Comparison of ENCODE assay signal across 23 mouse cellular contexts in the genomic region with DNA sequence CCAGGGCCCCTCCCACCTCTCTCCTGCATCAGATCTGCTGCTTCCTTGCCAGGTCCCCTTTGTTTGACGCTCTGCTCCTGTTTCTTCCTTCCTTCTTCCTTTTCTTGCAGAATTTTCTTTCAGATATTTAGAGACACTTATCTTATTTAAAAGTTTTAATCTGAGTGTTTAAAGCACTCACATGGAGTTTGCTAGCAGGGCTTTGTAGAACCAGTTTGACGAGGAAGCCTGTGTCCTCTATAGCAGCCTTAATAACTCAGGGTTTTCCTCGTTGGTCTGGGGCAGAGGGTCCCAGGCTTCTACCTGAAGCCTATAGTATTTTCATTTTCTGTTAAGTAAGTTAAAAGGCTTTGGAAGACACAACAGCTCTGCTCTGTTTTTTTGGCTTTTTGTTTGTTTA. TPM values are rescaled to one million over a fixed set of nuclear protein-coding genes. Genes with fewer than 3 reads are reported as not detected.
DNase-seq lines count a peak whose midpoint lies in the region; ATAC-seq and TF ChIP-seq lines count a peak whose summit lies in the region.
"Had no signal": no experiment of that assay in that cellular context is flagged by ENCODE, and none has a peak within 500 bp of the region (broad histone marks: within the 10 kb centered on the region; RNA-seq: fewer than 3 reads in every experiment).

No protein-coding gene starts in this region.

- H3K4me3 ChIP-seq in heart, adult 2 months: no peak overlapping the region
- no peak overlapping the region for H3K4me3 ChIP-seq in lung, embryonic 16.5 days (ENCODE audit: low read length)
- H3K4me3 ChIP-seq: embryonic facial prominence, embryonic 12.5 days; embryonic facial prominence, embryonic 15.5 days; erythroblast, embryonic 14.5 days; forebrain, embryonic 10.5 days; forebrain, embryonic 12.5 days had no signal

- H3K79me2 ChIP-seq in heart, adult 2 months (replicated peaks; ENCODE audit: control insufficient read depth, insufficient read depth, low read length): no peaks in the 10 kb centered on the region

- WGBS in heart, adult 2 months: 59% methylated on average over 3 of the region's 3 CpGs
- WGBS in lung, embryonic 16.5 days: 37% methylated on average over 3 of the region's 3 CpGs

- H3K4me2 ChIP-seq in lung, embryonic 16.5 days (ENCODE audit: low read depth, low read length): no peak overlapping the region
- H3K4me2 ChIP-seq: embryonic facial prominence, embryonic 12.5 days; embryonic facial prominence, embryonic 15.5 days; forebrain, embryonic 12.5 days had no signal

- no peak for TF ChIP-seq POLR2A in heart, adult 2 months (IDR thresholded peaks at IDR 0.05; ENCODE audit: insufficient read depth, low read depth, low read length)

- no peak for TF ChIP-seq CTCF in heart, adult 2 months (IDR thresholded peaks at IDR 0.05)

- H3K27ac ChIP-seq in heart, adult 2 months: no peak overlapping the region
- H3K27ac ChIP-seq in lung, embryonic 16.5 days (ENCODE audit: low read length): 0 out of 2 replicates have a peak overlapping the region, but pooled peaks have one; percentile 29
- H3K27ac ChIP-seq: embryonic facial prominence, embryonic 12.5 days; embryonic facial prominence, embryonic 15.5 days; forebrain, embryonic 10.5 days; forebrain, embryonic 12.5 days had no signal

- H3K36me3 ChIP-seq in heart, adult 2 months (ENCODE audit: control insufficient read depth, insufficient read depth, low read length): no peaks in the 10 kb centered on the region
- no peaks in the 10 kb centered on the region for H3K36me3 ChIP-seq in lung, embryonic 16.5 days (ENCODE audit: control insufficient read depth, insufficient read depth, low read length)
- H3K36me3 ChIP-seq: embryonic facial prominence, embryonic 12.5 days; embryonic facial prominence, embryonic 15.5 days; forebrain, embryonic 10.5 days; forebrain, embryonic 12.5 days had no signal

- intact Hi-C loops in heart, adult 2 months (cut with DNase I): no loop called here

- no peak overlapping the region for H3K9ac ChIP-seq in heart, adult 2 months (ENCODE audit: low read depth, low read length)
- no peak overlapping the region for H3K9ac ChIP-seq in lung, embryonic 16.5 days (ENCODE audit: low read length)
- H3K9ac ChIP-seq: embryonic facial prominence, embryonic 12.5 days; embryonic facial prominence, embryonic 15.5 days; forebrain, embryonic 12.5 days had no signal

- peak; percentile 1 for DNase-seq in heart, adult 11 months
- no peak for DNase-seq in heart, adult 2 months
- no peak for DNase-seq in lung, postnatal 10 days
- DNase-seq: adrenal gland, adult 2 months; adrenal gland, postnatal 10 days; adrenal gland, postnatal 25 days; cerebellum, adult 11 months; cerebellum, adult 18-20 months; cerebellum, adult 8-10 months; cerebellum, adult 9-11 months; cerebellum, postnatal 14 days; cerebellum, postnatal 36 days; embryo, embryonic 11 days had no signal

- no peaks in the 10 kb centered on the region for H3K4me1 ChIP-seq in heart, adult 2 months (ENCODE audit: control insufficient read depth, insufficient read depth, low read length)
- peaks cover 10% of the 10 kb centered on the region; the same call in 1 of the 2 replicates for H3K4me1 ChIP-seq in lung, embryonic 16.5 days (replicated peaks; ENCODE audit: control insufficient read depth, insufficient read depth, low read length)
- H3K4me1 ChIP-seq: embryonic facial prominence, embryonic 15.5 days had no signal

- ATAC-seq in lung, embryonic 16.5 days (ENCODE audit: low read depth): peak; percentile 59; the same call in 1 of the 2 replicates
- ATAC-seq: forebrain, embryonic 14.5 days; forebrain, embryonic 16.5 days had no signal

- no peaks in the 10 kb centered on the region for H3K9me3 ChIP-seq in lung, embryonic 16.5 days (ENCODE audit: control insufficient read depth, low read length)
- H3K9me3 ChIP-seq: embryonic facial prominence, embryonic 12.5 days; embryonic facial prominence, embryonic 15.5 days; forebrain, embryonic 10.5 days; forebrain, embryonic 12.5 days had no signal

- H3K27me3 ChIP-seq in heart, adult 2 months (ENCODE audit: control insufficient read depth, insufficient read depth, low read length): no peaks in the 10 kb centered on the region
- H3K27me3 ChIP-seq in lung, embryonic 16.5 days (ENCODE audit: control insufficient read depth, insufficient read depth, low read depth, low read length): no peaks in the 10 kb centered on the region
- H3K27me3 ChIP-seq: embryonic facial prominence, embryonic 12.5 days; embryonic facial prominence, embryonic 15.5 days had no signal

- TF ChIP-seq EP300 in heart, adult 2 months (IDR thresholded peaks at IDR 0.05; ENCODE audit: insufficient read depth, low read depth, low read length): no peak

RNA-seq across cellular contexts. Expression of gene Osbpl6, which starts 20.5 kb away (rescaled TPM):
- 10 to 100 TPM; 11.4 to 13.5 TPM for total RNA-seq in heart, adult 2 months (2021)
- polyA plus RNA-seq in heart, adult 2 months (2012; rRNA removed): 5.9 and 7.4 TPM in 2 replicates
- 20.9 and 24.1 TPM in 2 replicates for polyA plus RNA-seq in lung, embryonic 16.5 days (2015; fragmentation: Nextera tagmentation; extraction: Ambion mirVana)
- total RNA-seq: common myeloid progenitor, adult 5-6 weeks; MEL had no signal
- polyA plus RNA-seq: erythroblast, embryonic 14.5 days had no signal

RNA-seq across cellular contexts. Expression of gene Rbm45, which starts 57.0 kb away (rescaled TPM):
- total RNA-seq in heart, adult 2 months (2021): 10 to 100 TPM; 18.1 to 22.9 TPM
- 6.9 and 11.4 TPM in 2 replicates for polyA plus RNA-seq in heart, adult 2 months (2012; rRNA removed)
- 14.2 and 18.8 TPM in 2 replicates for polyA plus RNA-seq in lung, embryonic 16.5 days (2015; fragmentation: Nextera tagmentation; extraction: Ambion mirVana)
